Mouse (Mus musculus) embryonic fibroblast, embryonic 13.5 days (primary cell): Measurements from ENCODE around the gene Henmt1.

Experiments
- CTCF ChIP-seq: IDR thresholded peaks from 2 replicates; pipeline ENCODE4 v1.5.1; 2011; ENCODE audit warnings: mild to moderate bottlenecking, control low read depth, low read length, moderate library complexity, borderline replicate concordance; ENCODE audit not compliant: insufficient read depth
- POLR2A ChIP-seq: IDR thresholded peaks from 2 replicates; pipeline ENCODE4 v1.6.1; 2011; ENCODE audit warnings: low read depth, mild to moderate bottlenecking, control low read depth, low read length, moderate library complexity

DNA sequence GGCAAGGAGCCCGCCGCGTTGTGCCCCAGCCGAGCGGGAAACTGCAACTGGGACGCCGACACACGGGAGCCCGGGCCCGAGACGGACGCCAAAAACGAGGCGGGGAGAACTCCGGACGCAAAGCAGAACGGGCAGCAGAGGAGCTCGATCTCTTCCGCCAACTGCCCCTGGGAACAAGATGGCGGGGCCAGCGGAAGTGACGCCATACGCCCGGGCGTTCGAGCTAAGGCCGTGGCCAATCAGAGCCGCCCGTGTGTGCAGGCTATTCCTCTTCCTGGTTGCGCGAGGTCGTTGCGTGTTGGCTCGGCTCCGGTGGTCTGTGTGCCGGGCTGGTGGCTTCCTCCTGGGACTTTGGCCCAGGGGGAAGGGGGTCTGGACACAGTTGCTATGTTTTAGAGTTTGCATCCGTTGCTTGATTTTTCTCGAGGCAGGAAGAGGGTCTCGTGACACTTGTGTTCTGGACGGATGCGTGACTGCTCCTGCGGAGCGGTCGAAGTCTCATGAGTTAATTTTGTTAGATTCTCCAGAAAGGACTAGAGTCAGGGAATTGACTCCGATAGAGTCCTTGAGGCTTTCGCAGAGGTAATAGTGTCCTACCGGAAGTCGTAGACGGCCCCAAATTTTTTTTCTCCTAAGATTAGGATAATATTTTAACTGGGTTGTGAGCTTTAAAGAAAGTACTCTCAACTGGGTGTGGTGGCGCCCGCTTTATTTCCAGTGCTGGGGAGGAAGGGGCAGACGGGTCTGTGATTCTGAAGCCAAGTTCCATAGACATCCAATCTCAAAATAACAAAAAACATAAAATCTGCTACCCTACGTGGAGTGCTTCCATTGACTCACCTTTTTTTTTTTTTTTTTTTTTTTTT lies 27.9 kb upstream of the Henmt1 start, which contains the start of gene Prpf38b:
- TF ChIP-seq POLR2A: peak; percentile 89
- TF ChIP-seq CTCF: no peak
